Mouse (Mus musculus) intestine, embryonic 16.5 days (tissue): ENCODE measurements around the gene Nagpa. TPM values are rescaled to one million over a fixed set of nuclear protein-coding genes. Genes with fewer than 3 reads are reported as not detected.
A peak's percentile ranks its signal among the peaks of the same experiment; 100 is the strongest.

Source experiments
- ATAC-seq: fragments of 200-750 bp; cut with Nextera tagmentation; 2 replicates; pipeline ENCODE4 v1.8.0; 2017; ENCODE audit warnings: moderate TSS enrichment, moderate library complexity
- H3K27ac ChIP-seq: fragments of 300-500 bp; sonication (generic); 2 replicates; pipeline ENCODE4 v1.5.1; 2014; ENCODE audit warnings: mild to moderate bottlenecking, low read length
- H3K27me3 ChIP-seq: fragments of 300-500 bp; sonication (generic); replicated peaks from 2 replicates; pipeline ENCODE4 v1.6.1; 2014; ENCODE audit warnings: low read length, control low read depth, mixed read lengths; ENCODE audit not compliant: control insufficient read depth, insufficient read depth
- H3K36me3 ChIP-seq: fragments of 300-500 bp; sonication (generic); 2 replicates; pipeline ENCODE4 v1.6.1; 2014; ENCODE audit warnings: low read length, control low read depth; ENCODE audit not compliant: control insufficient read depth, insufficient read depth
- H3K4me1 ChIP-seq: fragments of 300-500 bp; sonication (generic); 2 replicates; pipeline ENCODE4 v1.6.1; 2014; ENCODE audit warnings: low read length, control low read depth, mixed read lengths; ENCODE audit not compliant: control insufficient read depth, insufficient read depth
- H3K4me2 ChIP-seq: fragments of 300-500 bp; sonication (generic); 2 replicates; pipeline ENCODE4 v1.6.1; 2014; ENCODE audit warnings: low read depth, low read length, control low read depth
- H3K4me3 ChIP-seq: fragments of 300-500 bp; sonication (generic); 2 replicates; pipeline ENCODE4 v1.5.1; 2014; ENCODE audit warnings: mild to moderate bottlenecking, low read length
- H3K9ac ChIP-seq: fragments of 300-500 bp; sonication (generic); 2 replicates; pipeline ENCODE4 v1.6.1; 2014; ENCODE audit warnings: low read depth, low read length
- H3K9me3 ChIP-seq: fragments of 300-500 bp; sonication (generic); 2 replicates; pipeline ENCODE4 v1.6.1; 2016; ENCODE audit warnings: low read length, control low read depth; ENCODE audit not compliant: control insufficient read depth
- WGBS: fragments of 180-500 bp; shearing (Covaris S2); extraction: QIAGEN DNeasy Blood & Tissue Kit; methylation state at CpG from one replicate; pipeline ENCODE4 v1.1.7; 2014; 5-methylcytosine and 5-hydroxymethylcytosine counted together
- polyA plus RNA-seq: library from polyadenylated mRNA; unstranded; fragments of >200 nt; fragmentation: Nextera tagmentation; extraction: Ambion mirVana; gene quantifications from 2 replicates; pipeline ENCODE4 v1.2.1, GENCODE M21; 2015

The Nagpa gene
- polyA plus RNA-seq, 1 experiment from 2014 or later = 42.2 TPM

DNA sequence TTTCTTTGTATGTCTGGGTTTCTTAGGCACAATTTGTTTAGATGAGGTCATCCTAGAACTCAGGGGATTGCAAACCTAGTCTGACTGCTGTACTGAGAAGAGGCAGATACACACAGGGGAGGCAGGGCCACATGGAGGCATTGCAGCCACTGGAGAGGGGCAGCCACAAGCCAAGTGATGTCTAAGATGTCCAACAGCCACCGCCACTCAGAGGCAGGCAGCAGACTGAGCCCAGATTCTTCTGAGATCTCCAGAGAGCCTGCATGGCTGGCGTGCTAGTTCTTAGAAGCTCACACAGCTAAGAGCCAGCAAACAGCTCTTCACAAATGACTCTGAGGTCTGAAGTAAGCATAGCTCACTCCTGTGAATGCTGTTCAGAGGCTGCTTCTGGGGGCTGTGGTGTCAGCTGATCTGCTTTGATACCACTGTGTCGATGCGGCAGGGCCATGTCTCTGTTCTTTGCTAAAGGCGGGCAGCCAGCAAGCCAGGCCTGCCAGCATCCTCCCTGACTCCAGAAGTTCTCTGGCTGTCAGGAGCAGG is 1.7 kb upstream of the Nagpa start:
- Histone ChIP-seq H3K4me2 (no peak overlapping the region), H3K4me3 (no peak overlapping the region)
- 88% methylated on average over 5 of the region's 5 CpGs for whole genome bisulfite sequencing

DNA sequence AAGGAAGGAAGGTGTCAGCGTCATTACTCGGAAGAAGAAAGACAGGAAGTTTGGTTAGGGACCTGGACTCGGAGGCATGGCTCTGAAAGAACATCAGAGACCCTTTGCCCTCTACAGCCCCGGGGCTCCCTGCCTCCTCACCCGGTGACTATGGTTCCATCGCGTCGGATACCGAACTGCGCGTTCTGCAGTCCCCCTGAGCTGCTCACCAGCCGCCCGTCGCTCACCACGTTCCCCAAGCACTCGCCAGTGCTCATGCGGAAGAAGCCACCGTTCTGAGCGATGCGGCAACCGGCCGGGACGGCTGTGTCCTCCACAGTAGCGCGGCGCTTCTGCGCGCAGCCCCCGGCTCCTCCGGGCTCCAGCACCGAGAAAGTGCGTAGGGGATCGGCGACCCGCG is 612 bp downstream of the Nagpa start:
- H3K27me3 ChIP-seq = no peaks in the 10 kb centered on the region
- 0 out of 2 replicates have a peak overlapping the region, but pooled peaks have one; percentile 14 for H3K27ac ChIP-seq
- peaks cover 4% of the 10 kb centered on the region; the same call in 1 of the 2 replicates for H3K36me3 ChIP-seq
- peak overlapping the region; percentile 80 for H3K4me3 ChIP-seq
- H3K9me3 ChIP-seq = no peaks in the 10 kb centered on the region
- ATAC-seq = peak; percentile 63
- H3K9ac ChIP-seq = peak overlapping the region; percentile 77
- H3K4me1 ChIP-seq = no peaks in the 10 kb centered on the region; the same call in 1 of the 2 replicates
- H3K4me2 ChIP-seq = peak overlapping the region; percentile 90
- 1% methylated on average over 36 of the region's 36 CpGs for WGBS

More for the DNA sequence above, 1.7 kb upstream of the Nagpa start:
- H3K27ac ChIP-seq = no peak overlapping the region
- no peaks in the 10 kb centered on the region; the same call in 1 of the 2 replicates for H3K4me1 ChIP-seq
- no peak overlapping the region for H3K9ac ChIP-seq
- H3K27me3 ChIP-seq = no peaks in the 10 kb centered on the region
- ATAC-seq = no peak
- H3K36me3 ChIP-seq = no peaks in the 10 kb centered on the region
- H3K9me3 ChIP-seq = no peaks in the 10 kb centered on the region

DNA sequence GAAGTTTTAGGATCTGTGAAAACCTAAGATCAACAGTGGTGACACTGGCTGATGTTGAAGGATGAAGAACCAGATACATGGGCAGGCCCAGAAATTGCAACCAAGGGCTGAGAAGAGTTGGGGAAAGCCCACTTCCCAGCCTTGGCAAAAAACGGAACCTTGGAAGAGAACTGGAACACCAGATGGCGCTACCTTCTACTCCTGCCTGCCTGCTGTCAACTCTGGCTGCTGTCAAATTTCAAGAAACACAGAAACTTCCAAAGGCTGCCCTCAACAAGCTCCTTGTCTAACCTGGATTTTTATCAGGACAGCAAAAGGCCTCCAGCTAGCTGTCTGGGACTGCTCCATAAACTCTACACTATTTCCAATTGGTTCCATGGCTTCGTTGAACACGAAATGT is 1.1 kb downstream of the Nagpa start:
- Histone ChIP-seq H3K27ac (no peak overlapping the region), H3K4me2 (peak overlapping the region; percentile 90), H3K9me3 (no peaks in the 10 kb centered on the region), H3K9ac (peak overlapping the region; percentile 77), H3K36me3 (peaks cover 4% of the 10 kb centered on the region), H3K4me3 (peak overlapping the region; percentile 80), H3K4me1 (no peaks in the 10 kb centered on the region; the same call in 1 of the 2 replicates), H3K27me3 (no peaks in the 10 kb centered on the region)
- WGBS = 15% methylated on average over 4 of the region's 4 CpGs
- peak; percentile 4; the same call in 1 of the 2 replicates for ATAC-seq

DNA sequence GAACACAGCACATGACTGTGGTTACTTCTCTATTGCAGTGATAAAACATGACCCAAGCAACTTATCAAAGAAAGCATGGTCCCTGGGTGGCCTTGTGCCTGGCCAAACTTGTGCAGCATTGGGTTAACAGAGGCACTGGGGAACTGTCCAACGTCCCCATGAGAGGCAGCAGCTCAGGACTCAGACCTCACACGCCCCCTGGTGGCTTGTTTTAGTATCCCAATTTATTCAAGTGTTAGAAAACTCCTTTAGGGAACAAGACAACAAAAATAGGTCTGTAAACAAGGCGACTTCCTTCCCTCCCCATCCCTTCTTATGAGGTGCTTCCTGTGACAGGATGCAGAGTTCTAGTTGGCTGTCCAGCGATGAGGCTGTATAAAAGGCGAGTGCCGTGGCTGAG is 8.7 kb downstream of the Nagpa start:
- Histone ChIP-seq H3K9me3 (no peaks in the 10 kb centered on the region), H3K36me3 (peaks cover 4% of the 10 kb centered on the region), H3K4me1 (no peaks in the 10 kb centered on the region), H3K9ac (no peak overlapping the region), H3K27ac (no peak overlapping the region), H3K27me3 (no peaks in the 10 kb centered on the region), H3K4me3 (no peak overlapping the region), H3K4me2 (no peak overlapping the region)
- 0 out of 2 replicates have a peak, but pooled peaks have one; percentile 31 for ATAC-seq
- 31% methylated on average over 6 of the region's 6 CpGs for WGBS

DNA sequence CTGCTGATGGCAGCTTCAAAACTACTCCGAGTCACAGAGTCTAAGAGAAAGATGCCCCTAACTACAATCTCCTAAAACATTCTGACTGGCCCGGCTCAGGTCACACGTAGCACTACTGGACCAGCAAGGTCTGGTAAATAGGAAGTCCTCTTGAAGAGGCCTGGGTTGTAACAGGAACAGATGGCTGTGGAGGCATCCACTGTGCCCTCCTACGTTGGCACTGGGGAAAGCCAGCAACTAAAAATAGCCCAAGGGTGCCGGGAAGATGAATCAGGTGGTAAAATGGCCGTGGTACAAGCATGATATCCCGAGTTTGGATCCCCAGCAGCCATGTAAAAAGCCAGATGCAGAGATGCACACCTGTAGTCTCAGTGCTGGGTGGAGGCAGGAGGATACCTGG is 17.6 kb downstream of the Nagpa start:
- 78% methylated on average over 7 of the region's 7 CpGs for WGBS
- Histone ChIP-seq H3K4me1 (no peaks in the 10 kb centered on the region), H3K27me3 (no peaks in the 10 kb centered on the region; the same call in 1 of the 2 replicates), H3K36me3 (no peaks in the 10 kb centered on the region), H3K9ac (no peak overlapping the region), H3K9me3 (no peaks in the 10 kb centered on the region), H3K4me3 (no peak overlapping the region), H3K4me2 (no peak overlapping the region), H3K27ac (no peak overlapping the region)
- ATAC-seq = no peak

DNA sequence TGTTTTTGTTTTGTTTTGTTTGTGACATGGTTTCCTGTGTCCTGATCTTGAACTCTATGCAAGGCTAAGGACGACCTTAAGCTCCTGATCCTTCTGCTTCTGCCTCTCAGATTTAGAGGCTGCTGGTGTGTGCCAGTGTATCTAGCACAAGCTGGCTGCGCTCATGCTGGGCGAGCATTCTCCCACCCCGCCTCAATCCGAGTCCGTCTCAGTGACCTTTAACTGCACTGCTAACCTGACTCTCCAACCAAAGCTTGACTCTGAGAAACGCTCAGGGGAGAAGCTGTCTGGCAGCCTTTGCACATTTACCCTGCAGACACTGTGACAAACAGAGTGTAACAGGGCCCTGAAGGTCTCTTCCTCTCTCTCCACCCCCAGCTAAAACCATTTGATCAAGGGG is 18.1 kb downstream of the Nagpa start:
- Histone ChIP-seq H3K4me3 (no peak overlapping the region), H3K27me3 (no peaks in the 10 kb centered on the region; the same call in 1 of the 2 replicates), H3K9ac (no peak overlapping the region), H3K4me2 (no peak overlapping the region), H3K4me1 (no peaks in the 10 kb centered on the region), H3K9me3 (no peaks in the 10 kb centered on the region), H3K36me3 (no peaks in the 10 kb centered on the region), H3K27ac (no peak overlapping the region)
- 57% methylated on average over 7 of the region's 7 CpGs for WGBS
- ATAC-seq = no peak

DNA sequence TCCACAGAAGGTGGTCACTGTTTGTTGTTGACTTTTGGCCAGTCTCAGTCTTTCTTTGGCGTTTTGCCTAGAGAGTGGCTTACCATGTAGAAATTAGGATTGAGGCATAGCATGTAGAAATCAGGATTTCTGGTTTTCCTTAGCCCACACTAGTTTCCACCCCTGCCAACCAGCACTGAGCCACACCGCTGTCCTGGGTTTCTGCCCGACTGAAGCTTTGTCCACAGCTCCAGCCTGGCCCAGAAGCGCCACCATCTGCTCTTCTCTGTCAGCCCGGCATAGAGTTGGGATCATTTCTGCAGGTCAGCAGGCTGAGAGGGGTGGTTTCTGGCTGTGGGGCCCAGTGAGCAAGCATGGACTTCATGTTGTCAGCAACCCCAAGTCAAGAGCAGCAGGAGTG is 18.9 kb downstream of the Nagpa start:
- no peak overlapping the region for H3K9ac ChIP-seq
- no peaks in the 10 kb centered on the region for H3K36me3 ChIP-seq
- H3K9me3 ChIP-seq = no peaks in the 10 kb centered on the region
- H3K27me3 ChIP-seq = no peaks in the 10 kb centered on the region; the same call in 1 of the 2 replicates
- H3K27ac ChIP-seq = no peak overlapping the region
- no peak for ATAC-seq
- H3K4me1 ChIP-seq = no peaks in the 10 kb centered on the region
- 78% methylated on average over 5 of the region's 5 CpGs for WGBS
- H3K4me3 ChIP-seq = no peak overlapping the region
- H3K4me2 ChIP-seq = no peak overlapping the region

DNA sequence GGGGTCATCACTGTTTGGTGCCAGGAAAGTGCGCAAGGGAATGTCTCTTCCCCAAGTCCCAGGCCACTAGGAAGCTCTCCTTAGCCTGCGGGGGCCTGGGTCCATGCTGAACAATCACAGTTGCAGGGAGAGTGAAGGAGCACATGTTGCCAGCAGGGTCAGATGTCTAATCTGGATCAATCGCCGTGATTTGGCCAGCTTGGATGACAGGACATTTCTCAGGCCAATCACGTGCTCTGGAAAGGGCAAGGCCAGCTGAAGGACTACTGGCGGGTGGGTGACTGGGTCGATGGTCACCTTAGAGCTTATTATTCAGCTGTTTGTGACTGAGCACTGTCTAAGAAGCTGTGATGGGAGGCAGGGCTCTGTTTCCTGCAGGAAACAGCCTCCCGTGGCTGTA is 19.7 kb downstream of the Nagpa start:
- Histone ChIP-seq H3K4me2 (no peak overlapping the region), H3K27me3 (no peaks in the 10 kb centered on the region), H3K36me3 (no peaks in the 10 kb centered on the region), H3K9me3 (no peaks in the 10 kb centered on the region), H3K9ac (no peak overlapping the region), H3K4me3 (no peak overlapping the region), H3K27ac (no peak overlapping the region), H3K4me1 (no peaks in the 10 kb centered on the region)
- no peak for ATAC-seq
- 55% methylated on average over 8 of the region's 8 CpGs for whole genome bisulfite sequencing

DNA sequence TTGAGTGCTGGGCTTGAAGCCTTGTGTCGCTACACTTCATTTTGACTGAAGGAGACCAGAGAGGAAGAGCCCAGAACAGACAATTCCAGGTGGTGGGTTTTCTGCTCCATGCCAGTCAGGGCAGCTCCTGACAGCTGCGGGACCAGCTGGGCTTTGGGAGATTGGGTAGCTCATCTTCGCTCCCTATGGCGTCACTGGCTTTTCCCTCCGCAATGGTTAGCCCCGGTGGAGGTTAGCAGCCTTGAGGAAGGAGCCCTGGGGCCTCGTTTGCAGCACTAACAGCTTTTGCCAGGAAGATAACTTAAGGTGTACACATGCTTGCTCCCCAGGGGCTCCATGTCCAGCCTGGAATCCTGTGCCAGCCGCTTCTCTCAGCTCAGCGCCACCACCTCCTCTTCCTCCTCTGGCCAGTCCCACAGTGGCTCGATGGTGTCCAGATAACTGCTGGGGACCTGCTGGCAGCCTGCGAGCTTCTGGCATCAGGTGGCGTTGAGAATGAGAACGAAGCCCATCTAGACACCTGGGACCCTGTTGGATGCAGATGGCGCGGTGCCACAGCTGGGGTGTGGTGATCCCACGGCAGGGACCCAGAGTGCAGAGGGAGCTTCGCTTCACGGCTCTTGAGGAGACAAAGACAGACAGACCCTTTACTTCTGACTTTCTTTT is 20.4 kb downstream of the Nagpa start:
- no peak overlapping the region for H3K27ac ChIP-seq
- H3K4me1 ChIP-seq = no peaks in the 10 kb centered on the region
- no peak overlapping the region for H3K4me3 ChIP-seq
- no peaks in the 10 kb centered on the region for H3K27me3 ChIP-seq
- WGBS = 86% methylated on average over 18 of the region's 18 CpGs
- no peaks in the 10 kb centered on the region for H3K36me3 ChIP-seq
- no peak overlapping the region for H3K4me2 ChIP-seq
- no peak overlapping the region for H3K9ac ChIP-seq
- no peak for ATAC-seq
- no peaks in the 10 kb centered on the region for H3K9me3 ChIP-seq
